Comparison of ENCODE assay signal across 8 mouse cellular contexts in the genomic region with DNA sequence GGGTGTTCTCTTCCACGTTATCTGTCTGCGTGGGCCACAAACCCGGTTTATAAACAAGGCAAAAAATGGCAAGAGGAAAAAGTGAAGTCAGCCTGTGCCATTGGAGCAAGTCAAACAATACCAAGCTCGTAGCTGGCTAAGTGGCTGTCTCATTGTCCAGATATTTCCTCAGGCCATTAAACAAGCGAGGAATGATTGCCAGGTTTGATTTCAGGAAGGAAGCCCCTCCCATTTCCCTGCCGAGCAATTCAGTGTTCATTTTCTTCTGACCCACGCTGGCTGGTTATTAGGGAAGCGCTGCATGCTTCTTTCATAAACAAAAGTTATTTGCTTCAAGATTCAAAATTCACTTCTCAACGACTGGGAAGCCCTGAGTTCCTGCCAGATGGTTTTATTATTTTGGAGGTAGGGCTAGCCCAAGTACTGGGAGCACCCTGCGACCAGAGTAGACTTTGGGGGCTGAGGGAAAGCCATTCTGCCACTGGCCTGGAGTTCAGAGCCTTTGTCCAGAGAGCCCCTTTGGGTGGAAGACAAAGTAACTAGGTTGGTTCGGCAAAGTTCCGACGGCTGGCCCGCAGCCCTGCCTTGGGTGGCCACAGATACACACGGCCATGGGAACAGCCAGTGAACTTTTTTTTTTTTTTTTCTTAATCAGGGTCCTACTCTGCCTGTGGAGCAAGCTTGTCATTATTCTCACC. TPM values are rescaled to one million over a fixed set of nuclear protein-coding genes. Genes with fewer than 3 reads are reported as not detected.
A peak's percentile ranks its signal among the peaks of the same experiment; 100 is the strongest.
DNase-seq lines count a peak whose midpoint lies in the region; TF ChIP-seq lines count a peak whose summit lies in the region.

No protein-coding gene starts in this region.

- DNase-seq in adrenal gland, adult 2 months, result peak; percentile 61
- DNase-seq in adrenal gland, postnatal 4 days (ENCODE audit: low spot score in 2 of 2), result no peak
- peak; percentile 92 for DNase-seq in heart, adult 8-10 months (ENCODE audit: low spot score)
- DNase-seq in kidney, adult 8-10 months, result peak; percentile 58 to 76
- peak; percentile 90 for DNase-seq in lung, postnatal 10 days
- DNase-seq in right cerebral cortex, adult 2 months (ENCODE audit: low spot score in 2 of 2), result no peak
- DNase-seq in layer of hippocampus, adult 18-20 months (ENCODE audit: low spot score in 2 of 2), result no peak

- H3K27ac ChIP-seq in bone marrow macrophage, adult 2 months (ENCODE audit: insufficient read depth, low read depth, low read length), result peak overlapping the region; percentile 92

- TF ChIP-seq CTCF in bone marrow macrophage, adult 2 months (IDR thresholded peaks at IDR 0.05; ENCODE audit: low read depth, low read length), result no peak

- no peak for TF ChIP-seq POLR2A in bone marrow macrophage, adult 2 months (IDR thresholded peaks at IDR 0.05; ENCODE audit: borderline replicate concordance, low read depth, low read length)

- H3K4me3 ChIP-seq in bone marrow macrophage, adult 2 months (ENCODE audit: insufficient read depth, low read length), result no peak overlapping the region

- H3K4me1 ChIP-seq in bone marrow macrophage, adult 2 months (ENCODE audit: control insufficient read depth, insufficient read depth, low read length), result peaks cover 49% of the 10 kb centered on the region

RNA-seq across cellular contexts. Expression of gene Tex2, which starts 46.5 kb away (rescaled TPM):
- 10 to 100 TPM; 54.0 to 55.5 TPM for total RNA-seq in adrenal gland, adult 2 months (2021)
- 14.0 and 15.8 TPM in 2 replicates for polyA plus RNA-seq in adrenal gland, adult 2 months (2012; rRNA removed)
- 10 to 100 TPM; 31.5 to 33.0 TPM for total RNA-seq in adrenal gland, postnatal 4 days (2021)
- 22.8 and 25.0 TPM in 2 replicates for polyA plus RNA-seq in bone marrow macrophage, adult 2 months (2012; ENCODE audit: insufficient read depth, insufficient read length, missing spikeins)
- total RNA-seq in heart, adult 8-10 months (2022), result 10 to 100 TPM; 37.9 to 56.9 (median 45.0) TPM
- 100 to 1,000 TPM; 146 to 158 TPM for total RNA-seq in layer of hippocampus, adult 18-20 months (2021)

Comparison
In these comparisons a context has a peak if more than half of its experiments do, and no peak if none do; other contexts are left out.
1. DNase-seq: peak in adrenal gland, adult 2 months (single experiment), heart, adult 8-10 months (single experiment), kidney, adult 8-10 months (2 of 2) and lung, postnatal 10 days (single experiment); none in adrenal gland, postnatal 4 days (0 of 2), right cerebral cortex, adult 2 months (0 of 2) and layer of hippocampus, adult 18-20 months (0 of 2).